Mouse (Mus musculus): ENCODE data around the gene Bak1.

Gene Bak1

GRCm38 (mm10) chr17:27028909-27029308 lies at the start of gene Bak1:
Bak1 (minus strand) TSS chr17:27029009.
- in situ Hi-C loops (cut with MboI; ENCODE audit: low pct_unique_long_range_greater_than_20kb in 1 of 2, low sequenced_read_pairs in 2 of 2, unreplicated experiment in 1 of 2), result no loop called here

- in situ Hi-C loops (cut with MboI; ENCODE audit: low pct_unique_long_range_greater_than_20kb in 1 of 2, low sequenced_read_pairs in 2 of 2, unreplicated experiment in 1 of 2), result no loop called here
Measured at GRCm38 (mm10) chr17:27078499-27078898, 49.7 kb upstream of the Bak1 start.

GRCm38 (mm10) chr17:27077920-27078319 lies 49.1 kb upstream of the Bak1 start:
- in situ Hi-C loops (cut with MboI; ENCODE audit: low pct_unique_long_range_greater_than_20kb in 1 of 2, low sequenced_read_pairs in 2 of 2, unreplicated experiment in 1 of 2), result no loop called here

- in situ Hi-C loops (cut with MboI; ENCODE audit: low pct_unique_long_range_greater_than_20kb in 1 of 2, low sequenced_read_pairs in 2 of 2, unreplicated experiment in 1 of 2), result no loop called here
Measured at GRCm38 (mm10) chr17:27077133-27077532, 48.3 kb upstream of the Bak1 start.

- in situ Hi-C loops (cut with MboI; ENCODE audit: low pct_unique_long_range_greater_than_20kb in 1 of 2, low sequenced_read_pairs in 2 of 2, unreplicated experiment in 1 of 2), result no loop called here
Measured at GRCm38 (mm10) chr17:27074849-27075745, 46.3 kb upstream of the Bak1 start.

- in situ Hi-C loops (cut with MboI; ENCODE audit: low pct_unique_long_range_greater_than_20kb in 1 of 2, low sequenced_read_pairs in 2 of 2, unreplicated experiment in 1 of 2), result no loop called here
Measured at GRCm38 (mm10) chr17:27074236-27074635, 45.4 kb upstream of the Bak1 start.

GRCm38 (mm10) chr17:27073778-27074177 lies 45.0 kb upstream of the Bak1 start:
- in situ Hi-C loops (cut with MboI; ENCODE audit: low pct_unique_long_range_greater_than_20kb in 1 of 2, low sequenced_read_pairs in 2 of 2, unreplicated experiment in 1 of 2), result no loop called here

- in situ Hi-C loops (cut with MboI; ENCODE audit: low pct_unique_long_range_greater_than_20kb in 1 of 2, low sequenced_read_pairs in 2 of 2, unreplicated experiment in 1 of 2), result no loop called here
Measured at GRCm38 (mm10) chr17:27073126-27073525, 44.3 kb upstream of the Bak1 start.

GRCm38 (mm10) chr17:27072363-27072762 lies 43.6 kb upstream of the Bak1 start:
- in situ Hi-C loops (cut with MboI; ENCODE audit: low pct_unique_long_range_greater_than_20kb in 1 of 2, low sequenced_read_pairs in 2 of 2, unreplicated experiment in 1 of 2), result no loop called here

- in situ Hi-C loops (cut with MboI; ENCODE audit: low pct_unique_long_range_greater_than_20kb in 1 of 2, low sequenced_read_pairs in 2 of 2, unreplicated experiment in 1 of 2), result no loop called here
Measured at GRCm38 (mm10) chr17:27071630-27072029, 42.8 kb upstream of the Bak1 start.

GRCm38 (mm10) chr17:27070913-27071312 lies 42.1 kb upstream of the Bak1 start:
- in situ Hi-C loops (cut with MboI; ENCODE audit: low pct_unique_long_range_greater_than_20kb in 1 of 2, low sequenced_read_pairs in 2 of 2, unreplicated experiment in 1 of 2), result no loop called here

GRCm38 (mm10) chr17:27069071-27069470 lies 40.3 kb upstream of the Bak1 start:
- in situ Hi-C loops (cut with MboI; ENCODE audit: low pct_unique_long_range_greater_than_20kb in 1 of 2, low sequenced_read_pairs in 2 of 2, unreplicated experiment in 1 of 2), result no loop called here

GRCm38 (mm10) chr17:27066065-27066464 lies 37.3 kb upstream of the Bak1 start:
- in situ Hi-C loops (cut with MboI; ENCODE audit: low pct_unique_long_range_greater_than_20kb in 1 of 2, low sequenced_read_pairs in 2 of 2, unreplicated experiment in 1 of 2), result no loop called here

GRCm38 (mm10) chr17:27064195-27064594 lies 35.4 kb upstream of the Bak1 start:
- in situ Hi-C loops (cut with MboI; ENCODE audit: low pct_unique_long_range_greater_than_20kb in 1 of 2, low sequenced_read_pairs in 2 of 2, unreplicated experiment in 1 of 2), result no loop called here

- in situ Hi-C loops (cut with MboI; ENCODE audit: low pct_unique_long_range_greater_than_20kb in 1 of 2, low sequenced_read_pairs in 2 of 2, unreplicated experiment in 1 of 2), result no loop called here
Measured at GRCm38 (mm10) chr17:27063717-27064116, 34.9 kb upstream of the Bak1 start.

- in situ Hi-C loops (cut with MboI; ENCODE audit: low pct_unique_long_range_greater_than_20kb in 1 of 2, low sequenced_read_pairs in 2 of 2, unreplicated experiment in 1 of 2), result no loop called here
Measured at GRCm38 (mm10) chr17:27062684-27063083, 33.9 kb upstream of the Bak1 start.

GRCm38 (mm10) chr17:27061727-27062126 lies 32.9 kb upstream of the Bak1 start:
- in situ Hi-C loops (cut with MboI; ENCODE audit: low pct_unique_long_range_greater_than_20kb in 1 of 2, low sequenced_read_pairs in 2 of 2, unreplicated experiment in 1 of 2), result no loop called here

GRCm38 (mm10) chr17:27060698-27061097 lies 31.9 kb upstream of the Bak1 start:
- in situ Hi-C loops (cut with MboI; ENCODE audit: low pct_unique_long_range_greater_than_20kb in 1 of 2, low sequenced_read_pairs in 2 of 2, unreplicated experiment in 1 of 2), result no loop called here

- in situ Hi-C loops (cut with MboI; ENCODE audit: low pct_unique_long_range_greater_than_20kb in 1 of 2, low sequenced_read_pairs in 2 of 2, unreplicated experiment in 1 of 2), result no loop called here
Measured at GRCm38 (mm10) chr17:27057517-27058055, 28.8 kb upstream of the Bak1 start.

Data from mouse embryonic stem cell (cell line).